Mouse (Mus musculus) ES-E14 (cell line): Measurements from ENCODE around the gene Slc35e1. TPM values are rescaled to one million over a fixed set of nuclear protein-coding genes. Genes with fewer than 3 reads are reported as not detected.
A peak's percentile ranks its signal among the peaks of the same experiment; 100 is the strongest.

Experiments
- DNase-seq: peaks from one replicate; pipeline ENCODE4 v3.0.0-alpha.2; 2013; ENCODE audit warnings: low read depth, low spot score
- H3K27ac ChIP-seq: 2 replicates; pipeline ENCODE4 v1.5.1; 2012; ENCODE audit warnings: low read depth, mild to moderate bottlenecking, low read length, moderate library complexity, mixed read lengths; ENCODE audit not compliant: poor library complexity, insufficient read depth, severe bottlenecking
- H3K36me3 ChIP-seq: 2 replicates; pipeline ENCODE4 v1.6.1; 2012; ENCODE audit warnings: mild to moderate bottlenecking, low read length, moderate library complexity, mixed read lengths; ENCODE audit not compliant: control insufficient read depth, poor library complexity, insufficient read depth, severe bottlenecking
- H3K4me1 ChIP-seq, 2 experiments: fragments of 150-350 bp in 1 of 2; sonication (generic) in 1 of 2; 2 replicates each; pipeline ENCODE4 v1.6.1; 2012; ENCODE audit warnings: low read length in 2 of 2, mild to moderate bottlenecking in 1 of 2, mixed read lengths in 1 of 2; ENCODE audit not compliant: control insufficient read depth in 2 of 2, insufficient read depth in 2 of 2, poor library complexity in 1 of 2
- H3K4me3 ChIP-seq, 2 experiments: fragments of 150-350 bp in 1 of 2; sonication (generic) in 1 of 2; 2 replicates each; pipeline ENCODE4 v1.5.1; 2012; ENCODE audit warnings: low read length in 2 of 2, low read depth in 1 of 2, mild to moderate bottlenecking in 1 of 2, mixed read lengths in 1 of 2; ENCODE audit not compliant: insufficient read depth in 1 of 2, poor library complexity in 1 of 2, severe bottlenecking in 1 of 2
- H3K9ac ChIP-seq: 2 replicates; pipeline ENCODE4 v1.6.1; 2012; ENCODE audit warnings: low read depth, mild to moderate bottlenecking, low read length, mixed read lengths; ENCODE audit not compliant: poor library complexity, insufficient read depth, severe bottlenecking
- H3K9me3 ChIP-seq: fragments of 150-350 bp; sonication (generic); 2 replicates; pipeline ENCODE4 v1.6.1; 2012; ENCODE audit warnings: low read depth, mild to moderate bottlenecking, low read length; ENCODE audit not compliant: control insufficient read depth, insufficient read depth
- CHD2 ChIP-seq: IDR thresholded peaks from 2 replicates; pipeline ENCODE4 v1.6.1; 2014; ENCODE audit warnings: mild to moderate bottlenecking, low read depth, low read length, inconsistent platforms
- HCFC1 ChIP-seq: IDR thresholded peaks from 2 replicates; pipeline ENCODE4 v1.6.1; 2012; ENCODE audit warnings: low read length, inconsistent platforms, borderline replicate concordance; ENCODE audit not compliant: insufficient read depth
- MAFK ChIP-seq: IDR thresholded peaks from 2 replicates; pipeline ENCODE4 v1.6.1; 2014; ENCODE audit warnings: mild to moderate bottlenecking, low read depth, low read length, inconsistent platforms; ENCODE audit not compliant: insufficient read depth
- ZC3H11A ChIP-seq: IDR thresholded peaks from 2 replicates; pipeline ENCODE4 v1.6.1; 2012; ENCODE audit warnings: low read depth, mild to moderate bottlenecking, inconsistent platforms, low read length, borderline replicate concordance
- ZNF384 ChIP-seq: IDR thresholded peaks from 2 replicates; pipeline ENCODE4 v1.6.1; 2012; ENCODE audit warnings: low read depth, low read length, inconsistent platforms
- in situ Hi-C, 2 experiments: fragments of 600-800 bp; cut with MboI; formaldehyde crosslinking; loops; one replicate each; pipeline ENCODE4 v1.15.1; 2025; ENCODE audit warnings: low sequenced_read_pairs in 2 of 2, inconsistent platforms in 1 of 2; ENCODE audit not compliant: unreplicated experiment in 2 of 2
- total RNA-seq: library from RNA; depleted of rRNA; stranded (reverse); fragments of 300-350 nt; gene quantifications from 2 replicates; pipeline ENCODE4 v1.2.3, GENCODE M21; 2012

Gene Slc35e1
- total RNA-seq, 1 experiment = 91.1 TPM

GRCm38 (mm10) chr8:72474826-72475546 is 17.4 kb downstream of the Slc35e1 start, which contains the start of gene Cherp:
Cherp (minus strand) TSS chr8:72475226.
- Histone ChIP-seq H3K27ac (peak within 1 kb of the TSS; percentile 88), H3K4me3 (peak within 1 kb of the TSS; percentile 85 to 97), H3K4me1 (peaks cover 0 to 5% of the 10 kb centered on the region in 2 experiments; a peak in 1 of 4 replicates), H3K36me3 (peaks cover 28% of the 10 kb centered on the region), H3K9ac (peak within 1 kb of the TSS; percentile 98), H3K9me3 (no peaks in the 10 kb centered on the region)
- in situ Hi-C loops = no loop called here
- peak; percentile 94 for DNase-seq
- no peak for TF ChIP-seq ZC3H11A
- TF ChIP-seq HCFC1 = peak; percentile 77
- TF ChIP-seq MAFK = no peak
- TF ChIP-seq ZNF384 = no peak
- TF ChIP-seq CHD2 = no peak

- no peak overlapping the region for H3K27ac ChIP-seq
- H3K4me1 ChIP-seq = no peaks in the 10 kb centered on the region
- no peak overlapping the region for H3K4me3 ChIP-seq
- no peak overlapping the region for H3K9ac ChIP-seq
- TF ChIP-seq CHD2 = no peak
- TF ChIP-seq ZC3H11A = no peak
- no peak for TF ChIP-seq MAFK
- TF ChIP-seq ZNF384 = no peak
- TF ChIP-seq HCFC1 = no peak
- H3K36me3 ChIP-seq = peaks cover 66% of the 10 kb centered on the region
- DNase-seq = no peak
- in situ Hi-C loops = no loop called here
- no peaks in the 10 kb centered on the region for H3K9me3 ChIP-seq
These were observed 21.7 kb downstream of the Slc35e1 start for GRCm38 (mm10) chr8:72470684-72471083.

- DNase-seq = no peak
- no peak for TF ChIP-seq CHD2
- no peak for TF ChIP-seq MAFK
- no peak for TF ChIP-seq ZC3H11A
- TF ChIP-seq HCFC1 = no peak
- TF ChIP-seq ZNF384 = no peak
- H3K4me3 ChIP-seq = no peak overlapping the region
- H3K9ac ChIP-seq = no peak overlapping the region
- no peaks in the 10 kb centered on the region for H3K4me1 ChIP-seq
- in situ Hi-C loops = no loop called here
- no peak overlapping the region for H3K27ac ChIP-seq
- peaks cover 72% of the 10 kb centered on the region for H3K36me3 ChIP-seq
- H3K9me3 ChIP-seq = no peaks in the 10 kb centered on the region
These were observed 22.4 kb downstream of the Slc35e1 start for GRCm38 (mm10) chr8:72469984-72470383.

GRCm38 (mm10) chr8:72469243-72469642 is 23.2 kb downstream of the Slc35e1 start:
- no peaks in the 10 kb centered on the region for H3K4me1 ChIP-seq
- H3K4me3 ChIP-seq = no peak overlapping the region
- DNase-seq = no peak
- H3K9ac ChIP-seq = no peak overlapping the region
- H3K36me3 ChIP-seq = peaks cover 78% of the 10 kb centered on the region
- in situ Hi-C loops = no loop called here
- H3K27ac ChIP-seq = no peak overlapping the region
- TF ChIP-seq ZNF384 (no peak), CHD2 (no peak), HCFC1 (no peak), ZC3H11A (no peak), MAFK (no peak)
- H3K9me3 ChIP-seq = no peaks in the 10 kb centered on the region

GRCm38 (mm10) chr8:72464211-72464610 is 28.2 kb downstream of the Slc35e1 start:
- in situ Hi-C loops = no loop called here
- no peak overlapping the region for H3K4me3 ChIP-seq
- no peak for TF ChIP-seq ZC3H11A
- TF ChIP-seq MAFK = no peak
- no peak for TF ChIP-seq CHD2
- no peak for TF ChIP-seq ZNF384
- TF ChIP-seq HCFC1 = no peak
- peaks cover 0 to 4% of the 10 kb centered on the region in 2 experiments; a peak in 1 of 4 replicates for H3K4me1 ChIP-seq
- no peak overlapping the region for H3K9ac ChIP-seq
- peaks cover 87% of the 10 kb centered on the region for H3K36me3 ChIP-seq
- H3K9me3 ChIP-seq = no peaks in the 10 kb centered on the region
- H3K27ac ChIP-seq = no peak overlapping the region
- DNase-seq = no peak
